16 mouse cellular contexts compared by ENCODE assay signal in the genomic region with DNA sequence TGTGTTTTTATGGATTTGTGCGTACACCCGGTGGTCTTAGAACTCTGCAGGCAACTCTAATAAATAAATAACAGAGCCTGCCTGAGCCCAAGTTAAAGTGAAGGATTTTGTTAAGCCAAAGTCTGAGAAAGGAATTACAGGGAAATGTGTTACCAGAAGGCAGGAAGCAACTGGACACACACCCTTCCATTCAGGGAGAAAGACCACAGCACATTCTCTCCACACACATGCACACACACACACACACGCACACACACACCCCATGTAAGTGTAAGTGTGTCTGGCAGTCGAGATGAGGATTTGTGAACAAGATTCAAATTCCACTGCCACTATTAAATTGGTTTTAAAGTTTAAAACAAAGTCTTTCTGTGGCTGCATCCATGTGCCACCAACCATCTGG.
"Had no signal": no experiment of that assay in that cellular context is flagged by ENCODE, and none has a peak within 500 bp of the region (broad histone marks: within the 10 kb centered on the region; RNA-seq: fewer than 3 reads in every experiment).

No protein-coding gene starts in this region.

- H3K9ac ChIP-seq: liver, embryonic 13.5 days; liver, postnatal 0 days; lung, embryonic 15.5 days; midbrain, embryonic 12.5 days had no signal

- DNase-seq: kidney, adult 9 months; kidney, postnatal 14 days; liver; liver, embryonic 13.5 days; liver, postnatal 0 days; lung, postnatal 14 days; right cerebral cortex, postnatal 4 days; spleen, adult 18-20 months; thymus, adult 18-20 months; thymus, postnatal 14 days had no signal

- H3K4me1 ChIP-seq: liver, embryonic 13.5 days; megakaryocyte, embryonic 14.5 days; midbrain, embryonic 12.5 days had no signal

- ATAC-seq: inflammation-experienced regulatory T-cells, adult 6 months; intestine, postnatal 0 days; liver, postnatal 0 days had no signal

- H3K27ac ChIP-seq: liver, embryonic 13.5 days; lung, embryonic 15.5 days; macrophage; midbrain, embryonic 12.5 days had no signal

- H3K27me3 ChIP-seq: liver, embryonic 13.5 days; lung, embryonic 15.5 days; midbrain, embryonic 12.5 days had no signal

- H3K9me3 ChIP-seq: liver, embryonic 13.5 days; lung, embryonic 15.5 days; megakaryocyte, embryonic 14.5 days; midbrain, embryonic 12.5 days had no signal

- H3K36me3 ChIP-seq: liver, embryonic 13.5 days; lung, embryonic 15.5 days; midbrain, embryonic 12.5 days had no signal

- H3K4me3 ChIP-seq: liver, embryonic 13.5 days; lung, embryonic 15.5 days; megakaryocyte, embryonic 14.5 days; midbrain, embryonic 12.5 days had no signal

- H3K4me2 ChIP-seq: liver, embryonic 13.5 days; lung, embryonic 15.5 days; midbrain, embryonic 12.5 days had no signal
